Mouse (Mus musculus) megakaryocyte, embryonic 14.5 days (primary cell): ENCODE results near the gene Acta2.

Source experiments
- FLI1 ChIP-seq: IDR thresholded peaks from 2 replicates; pipeline ENCODE4 v1.6.1; 2012; ENCODE audit warnings: low read length, inconsistent platforms, mixed read lengths
- GATA1 ChIP-seq: IDR thresholded peaks from 3 replicates; pipeline ENCODE4 v1.6.1; 2012; ENCODE audit warnings: mixed read lengths, low read length, inconsistent platforms, borderline replicate concordance

GRCm38 (mm10) chr19:34284826-34285225 lies 29.4 kb upstream of the Acta2 start:
- TF ChIP-seq GATA1 (no peak), FLI1 (no peak)
